Mouse (Mus musculus): ENCODE results near the gene Dnajb7. TPM values are rescaled to one million over a fixed set of nuclear protein-coding genes. Genes with fewer than 3 reads are reported as not detected.

The Dnajb7 gene
- 0.69 and 0.72 TPM in 2 replicates for polyA plus RNA-seq (2014; fragmentation: Nextera tagmentation; extraction: Ambion mirVana)

- Histone ChIP-seq H3K4me3 (ENCODE audit: low read depth, low read length) (no peak within 1 kb of the TSS), H3K27ac (ENCODE audit: low read depth, low read length) (no peak within 1 kb of the TSS), H3K36me3 (ENCODE audit: control insufficient read depth, insufficient read depth, low read length) (no peaks in the 10 kb centered on the region), H3K4me1 (ENCODE audit: control insufficient read depth, insufficient read depth, low read length) (no peaks in the 10 kb centered on the region), H3K9ac (ENCODE audit: low read length) (no peak within 1 kb of the TSS), H3K27me3 (ENCODE audit: control insufficient read depth, insufficient read depth, low read length) (no peaks in the 10 kb centered on the region), H3K9me3 (ENCODE audit: control insufficient read depth, low read length) (no peaks in the 10 kb centered on the region), H3K4me2 (ENCODE audit: low read depth) (no peak within 1 kb of the TSS)
- 92% methylated on average over 1 of the region's 1 CpGs for WGBS
- no peak for DNase-seq (ENCODE audit: low spot score)
- no peak for ATAC-seq (ENCODE audit: insufficient read depth, low FRiP score, low TSS enrichment)
Measured at GRCm38 (mm10) chr15:81408199-81408598, at the start of gene Dnajb7. TSS of gene Dnajb7 (minus strand) at chr15:81408299.

GRCm38 (mm10) chr15:81448463-81448862 is 40.4 kb upstream of the Dnajb7 start:
- Histone ChIP-seq H3K36me3 (ENCODE audit: control insufficient read depth, insufficient read depth, low read length) (no peaks in the 10 kb centered on the region; the same call in 1 of the 2 replicates), H3K4me2 (ENCODE audit: low read depth) (no peak overlapping the region), H3K9me3 (ENCODE audit: control insufficient read depth, low read length) (no peaks in the 10 kb centered on the region), H3K27me3 (ENCODE audit: control insufficient read depth, insufficient read depth, low read length) (no peaks in the 10 kb centered on the region), H3K4me3 (ENCODE audit: low read depth, low read length) (no peak overlapping the region), H3K4me1 (ENCODE audit: control insufficient read depth, insufficient read depth, low read length) (no peaks in the 10 kb centered on the region), H3K9ac (ENCODE audit: low read length) (no peak overlapping the region), H3K27ac (ENCODE audit: low read depth, low read length) (no peak overlapping the region)
- ATAC-seq (ENCODE audit: insufficient read depth, low FRiP score, low TSS enrichment): no peak
- 64% methylated on average over 3 of the region's 3 CpGs for WGBS
- peak; percentile 34 for DNase-seq (ENCODE audit: low spot score)

- Histone ChIP-seq H3K9me3 (ENCODE audit: control insufficient read depth, low read length) (no peaks in the 10 kb centered on the region), H3K27ac (ENCODE audit: low read depth, low read length) (no peak overlapping the region), H3K27me3 (ENCODE audit: control insufficient read depth, insufficient read depth, low read length) (no peaks in the 10 kb centered on the region), H3K4me2 (ENCODE audit: low read depth) (no peak overlapping the region), H3K4me3 (ENCODE audit: low read depth, low read length) (no peak overlapping the region), H3K9ac (ENCODE audit: low read length) (no peak overlapping the region), H3K4me1 (ENCODE audit: control insufficient read depth, insufficient read depth, low read length) (no peaks in the 10 kb centered on the region), H3K36me3 (ENCODE audit: control insufficient read depth, insufficient read depth, low read length) (no peaks in the 10 kb centered on the region; the same call in 1 of the 2 replicates)
- DNase-seq (ENCODE audit: low spot score) (no peak), ATAC-seq (ENCODE audit: insufficient read depth, low FRiP score, low TSS enrichment) (no peak)
Measured at GRCm38 (mm10) chr15:81439236-81439635, 31.1 kb upstream of the Dnajb7 start.

GRCm38 (mm10) chr15:81438345-81438744 is 30.2 kb upstream of the Dnajb7 start:
- ATAC-seq (ENCODE audit: insufficient read depth, low FRiP score, low TSS enrichment) (no peak), DNase-seq (ENCODE audit: low spot score) (no peak)
- no peaks in the 10 kb centered on the region for H3K9me3 ChIP-seq (ENCODE audit: control insufficient read depth, low read length)
- H3K4me2 ChIP-seq (ENCODE audit: low read depth): no peak overlapping the region
- no peaks in the 10 kb centered on the region; the same call in 1 of the 2 replicates for H3K36me3 ChIP-seq (ENCODE audit: control insufficient read depth, insufficient read depth, low read length)
- H3K4me3 ChIP-seq (ENCODE audit: low read depth, low read length): no peak overlapping the region
- WGBS: 93% methylated on average over 1 of the region's 1 CpGs
- H3K9ac ChIP-seq (ENCODE audit: low read length): no peak overlapping the region
- H3K27me3 ChIP-seq (ENCODE audit: control insufficient read depth, insufficient read depth, low read length): no peaks in the 10 kb centered on the region
- H3K27ac ChIP-seq (ENCODE audit: low read depth, low read length): no peak overlapping the region
- no peaks in the 10 kb centered on the region for H3K4me1 ChIP-seq (ENCODE audit: control insufficient read depth, insufficient read depth, low read length)

- H3K9ac ChIP-seq (ENCODE audit: low read length): no peak overlapping the region
- 83% methylated on average over 1 of the region's 1 CpGs for WGBS
- H3K4me2 ChIP-seq (ENCODE audit: low read depth): no peak overlapping the region
- H3K4me1 ChIP-seq (ENCODE audit: control insufficient read depth, insufficient read depth, low read length): no peaks in the 10 kb centered on the region
- no peaks in the 10 kb centered on the region; the same call in none of the 2 replicates for H3K36me3 ChIP-seq (ENCODE audit: control insufficient read depth, insufficient read depth, low read length)
- no peak overlapping the region for H3K27ac ChIP-seq (ENCODE audit: low read depth, low read length)
- DNase-seq (ENCODE audit: low spot score): no peak
- H3K27me3 ChIP-seq (ENCODE audit: control insufficient read depth, insufficient read depth, low read length): no peaks in the 10 kb centered on the region
- H3K4me3 ChIP-seq (ENCODE audit: low read depth, low read length): no peak overlapping the region
- H3K9me3 ChIP-seq (ENCODE audit: control insufficient read depth, low read length): no peaks in the 10 kb centered on the region
- ATAC-seq (ENCODE audit: insufficient read depth, low FRiP score, low TSS enrichment): no peak
Measured at GRCm38 (mm10) chr15:81431195-81431594, 23.1 kb upstream of the Dnajb7 start.

- DNase-seq (ENCODE audit: low spot score) (no peak), ATAC-seq (ENCODE audit: insufficient read depth, low FRiP score, low TSS enrichment) (no peak)
- Histone ChIP-seq H3K4me2 (ENCODE audit: low read depth) (no peak overlapping the region), H3K9me3 (ENCODE audit: control insufficient read depth, low read length) (no peaks in the 10 kb centered on the region), H3K27ac (ENCODE audit: low read depth, low read length) (no peak overlapping the region), H3K4me3 (ENCODE audit: low read depth, low read length) (no peak overlapping the region), H3K27me3 (ENCODE audit: control insufficient read depth, insufficient read depth, low read length) (no peaks in the 10 kb centered on the region), H3K36me3 (ENCODE audit: control insufficient read depth, insufficient read depth, low read length) (no peaks in the 10 kb centered on the region; the same call in 1 of the 2 replicates), H3K9ac (ENCODE audit: low read length) (no peak overlapping the region), H3K4me1 (ENCODE audit: control insufficient read depth, insufficient read depth, low read length) (no peaks in the 10 kb centered on the region)
- whole genome bisulfite sequencing: 86% methylated on average over 2 of the region's 2 CpGs
Measured at GRCm38 (mm10) chr15:81427947-81428346, 19.8 kb upstream of the Dnajb7 start.

- H3K27ac ChIP-seq (ENCODE audit: low read depth, low read length): no peak overlapping the region
- no peaks in the 10 kb centered on the region for H3K4me1 ChIP-seq (ENCODE audit: control insufficient read depth, insufficient read depth, low read length)
- DNase-seq (ENCODE audit: low spot score): no peak
Measured at GRCm38 (mm10) chr15:81425311-81425710, 17.2 kb upstream of the Dnajb7 start.

GRCm38 (mm10) chr15:81422156-81422681 is 14.1 kb upstream of the Dnajb7 start:
- ATAC-seq (ENCODE audit: insufficient read depth, low FRiP score, low TSS enrichment): no peak
- WGBS: 90% methylated on average over 7 of the region's 7 CpGs
- Histone ChIP-seq H3K9me3 (ENCODE audit: control insufficient read depth, low read length) (no peaks in the 10 kb centered on the region), H3K4me2 (ENCODE audit: low read depth) (no peak overlapping the region), H3K27me3 (ENCODE audit: control insufficient read depth, insufficient read depth, low read length) (no peaks in the 10 kb centered on the region), H3K9ac (ENCODE audit: low read length) (no peak overlapping the region), H3K4me3 (ENCODE audit: low read depth, low read length) (no peak overlapping the region), H3K36me3 (ENCODE audit: control insufficient read depth, insufficient read depth, low read length) (no peaks in the 10 kb centered on the region; the same call in 1 of the 2 replicates), H3K27ac (ENCODE audit: low read depth, low read length) (no peak overlapping the region), H3K4me1 (ENCODE audit: control insufficient read depth, insufficient read depth, low read length) (no peaks in the 10 kb centered on the region)
- no peak for DNase-seq (ENCODE audit: low spot score)

More at GRCm38 (mm10) chr15:81425311-81425710, 17.2 kb upstream of the Dnajb7 start:
- Histone ChIP-seq H3K36me3 (ENCODE audit: control insufficient read depth, insufficient read depth, low read length) (no peaks in the 10 kb centered on the region; the same call in 1 of the 2 replicates), H3K9ac (ENCODE audit: low read length) (no peak overlapping the region; the same call in 1 of the 2 replicates), H3K4me2 (ENCODE audit: low read depth) (no peak overlapping the region), H3K4me3 (ENCODE audit: low read depth, low read length) (no peak overlapping the region), H3K27me3 (ENCODE audit: control insufficient read depth, insufficient read depth, low read length) (no peaks in the 10 kb centered on the region), H3K9me3 (ENCODE audit: control insufficient read depth, low read length) (no peaks in the 10 kb centered on the region)
- no peak for ATAC-seq (ENCODE audit: insufficient read depth, low FRiP score, low TSS enrichment)
- 86% methylated on average over 3 of the region's 3 CpGs for WGBS

- DNase-seq (ENCODE audit: low spot score) (no peak), ATAC-seq (ENCODE audit: insufficient read depth, low FRiP score, low TSS enrichment) (no peak)
- Histone ChIP-seq H3K27me3 (ENCODE audit: control insufficient read depth, insufficient read depth, low read length) (no peaks in the 10 kb centered on the region), H3K9me3 (ENCODE audit: control insufficient read depth, low read length) (no peaks in the 10 kb centered on the region), H3K4me2 (ENCODE audit: low read depth) (no peak overlapping the region), H3K27ac (ENCODE audit: low read depth, low read length) (no peak overlapping the region), H3K36me3 (ENCODE audit: control insufficient read depth, insufficient read depth, low read length) (no peaks in the 10 kb centered on the region), H3K9ac (ENCODE audit: low read length) (no peak overlapping the region), H3K4me1 (ENCODE audit: control insufficient read depth, insufficient read depth, low read length) (no peaks in the 10 kb centered on the region; the same call in 1 of the 2 replicates), H3K4me3 (ENCODE audit: low read depth, low read length) (no peak overlapping the region)
- WGBS: 74% methylated on average over 1 of the region's 1 CpGs
Measured at GRCm38 (mm10) chr15:81421454-81421853, 13.4 kb upstream of the Dnajb7 start.

Data from neural tube, embryonic 11.5 days (tissue).